Mouse (Mus musculus) cerebellum, adult 11-12 months (tissue): Measurements from ENCODE around the gene Chrm4.

ENCODE experiments used
- DNase-seq: peaks from one replicate; pipeline ENCODE4 v3.0.0; 2022

Gene Chrm4

GRCm38 (mm10) chr2:91926949-91927348, at the start of gene Chrm4:
Gene Chrm4, plus strand, starts transcription at chr2:91927249.
- DNase-seq, result no peak

- no peak for DNase-seq
Measured at GRCm38 (mm10) chr2:91878387-91879180, 48.5 kb upstream of the Chrm4 start.

- DNase-seq, result peak; percentile 37
Measured at GRCm38 (mm10) chr2:91883961-91884360, 43.1 kb upstream of the Chrm4 start.

- DNase-seq, result no peak
Measured at GRCm38 (mm10) chr2:91884616-91885015, 42.4 kb upstream of the Chrm4 start.

- no peak for DNase-seq
Measured at GRCm38 (mm10) chr2:91894716-91895115, 32.3 kb upstream of the Chrm4 start.

- DNase-seq, result no peak
Measured at GRCm38 (mm10) chr2:91895401-91895800, 31.6 kb upstream of the Chrm4 start.

- DNase-seq, result no peak
Measured at GRCm38 (mm10) chr2:91897968-91898367, 29.1 kb upstream of the Chrm4 start.

- DNase-seq, result no peak
Measured at GRCm38 (mm10) chr2:91899141-91899540, 27.9 kb upstream of the Chrm4 start.

GRCm38 (mm10) chr2:91900431-91900830, 26.6 kb upstream of the Chrm4 start:
- DNase-seq, result no peak

GRCm38 (mm10) chr2:91902336-91902735, 24.7 kb upstream of the Chrm4 start:
- DNase-seq, result peak; percentile 59

GRCm38 (mm10) chr2:91903171-91903925, 23.7 kb upstream of the Chrm4 start:
- no peak for DNase-seq

- DNase-seq, result no peak
Measured at GRCm38 (mm10) chr2:91904618-91905307, 22.3 kb upstream of the Chrm4 start.

- DNase-seq, result no peak
Measured at GRCm38 (mm10) chr2:91906141-91906540, 20.9 kb upstream of the Chrm4 start.

- no peak for DNase-seq
Measured at GRCm38 (mm10) chr2:91912616-91913015, 14.4 kb upstream of the Chrm4 start.

- no peak for DNase-seq
Measured at GRCm38 (mm10) chr2:91913328-91914110, 13.5 kb upstream of the Chrm4 start.

- no peak for DNase-seq
Measured at GRCm38 (mm10) chr2:91916346-91916977, 10.6 kb upstream of the Chrm4 start.

- no peak for DNase-seq
Measured at GRCm38 (mm10) chr2:91917096-91917495, 10.0 kb upstream of the Chrm4 start.

GRCm38 (mm10) chr2:91920130-91920529, 6.9 kb upstream of the Chrm4 start:
- DNase-seq, result no peak

GRCm38 (mm10) chr2:91921181-91921789, 5.8 kb upstream of the Chrm4 start:
- DNase-seq, result peak; percentile 18

- DNase-seq, result peak; percentile 56
Measured at GRCm38 (mm10) chr2:91921790-91922570, 5.1 kb upstream of the Chrm4 start.
